Mouse (Mus musculus) kidney, postnatal 25 days (tissue): ENCODE measurements around the gene Ttc30b.
A peak's percentile ranks its signal among the peaks of the same experiment; 100 is the strongest.
"Not testable (repeated sequence)": the region's sequence is repeated elsewhere in the genome, so short reads cannot be mapped to it uniquely, and the experiment has no call there.

Experiments
- DNase-seq, 2 experiments: peaks; one replicate each; pipeline ENCODE4 v3.0.0; 2021; ENCODE audit warnings: mixed read lengths in 2 of 2

Gene Ttc30b

DNA sequence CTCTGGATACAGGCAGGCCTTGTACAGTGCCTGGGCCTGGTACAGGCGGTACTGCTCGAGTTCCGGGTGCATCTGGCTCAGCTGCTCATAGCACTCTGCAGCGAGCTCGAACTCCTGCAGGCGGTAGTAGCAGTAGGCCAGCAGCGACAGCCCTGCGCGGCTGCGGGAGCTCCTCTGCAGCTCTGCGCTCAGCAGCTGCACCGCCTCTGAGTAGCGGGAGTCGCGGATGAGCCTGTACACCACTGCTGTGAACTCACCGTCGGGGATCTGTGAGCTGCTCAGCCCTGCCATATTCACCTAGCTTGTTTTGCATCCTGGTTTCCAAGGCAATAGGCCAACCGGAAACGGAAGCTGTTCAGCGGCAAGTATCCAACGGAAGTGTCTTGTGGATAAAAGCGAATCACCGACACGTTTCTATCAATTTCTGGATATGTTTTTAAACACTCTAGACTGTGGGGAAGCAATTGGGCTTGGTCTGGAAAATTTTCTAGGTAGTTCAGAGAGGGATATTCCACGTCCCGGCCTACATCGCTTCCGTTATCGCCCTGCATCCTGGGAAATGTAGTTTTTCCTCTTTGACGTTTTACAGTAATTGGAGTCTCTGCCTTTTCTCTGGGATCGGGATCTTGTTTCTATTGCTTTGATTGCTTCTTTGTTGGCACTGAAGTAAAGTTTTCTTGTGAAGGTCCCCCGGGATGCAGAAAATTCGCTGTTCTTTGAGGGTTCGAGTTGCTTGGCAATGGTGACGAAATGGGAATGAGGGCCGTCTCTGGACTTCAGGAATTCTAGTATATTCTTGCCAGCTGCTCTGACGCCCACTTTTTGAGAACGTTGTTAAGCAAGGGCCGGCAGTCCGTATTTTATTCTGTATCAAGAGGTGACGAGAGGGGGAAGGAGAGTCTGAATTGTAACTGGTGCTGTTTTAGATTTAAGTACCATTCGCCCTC, at the start of gene Ttc30b:
Gene Ttc30b, minus strand, starts transcription at position 469 of the 947 bp plus-strand sequence.
- DNase-seq = peak; percentile 82 to 85

DNA sequence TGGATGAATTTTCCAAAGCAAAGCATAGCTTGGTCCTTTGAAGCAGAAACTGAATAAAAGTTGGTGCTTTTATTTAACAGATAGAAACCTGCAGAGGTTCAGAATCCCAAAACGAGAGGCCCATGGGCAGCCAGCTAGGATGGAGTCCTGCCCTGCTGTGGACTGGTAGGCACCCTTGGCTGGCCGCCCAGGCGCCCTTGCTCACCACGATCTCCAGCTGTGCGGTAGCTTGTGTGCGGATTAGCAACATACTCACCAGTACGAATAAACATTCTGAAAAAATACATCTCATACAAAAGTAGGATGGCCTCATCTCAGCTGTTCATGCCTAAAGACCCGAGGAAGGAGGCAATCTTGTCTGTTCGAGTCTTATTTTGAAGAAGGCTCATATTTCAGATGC, 49.4 kb upstream of the Ttc30b start:
- DNase-seq = peak; percentile 35 to 45

DNA sequence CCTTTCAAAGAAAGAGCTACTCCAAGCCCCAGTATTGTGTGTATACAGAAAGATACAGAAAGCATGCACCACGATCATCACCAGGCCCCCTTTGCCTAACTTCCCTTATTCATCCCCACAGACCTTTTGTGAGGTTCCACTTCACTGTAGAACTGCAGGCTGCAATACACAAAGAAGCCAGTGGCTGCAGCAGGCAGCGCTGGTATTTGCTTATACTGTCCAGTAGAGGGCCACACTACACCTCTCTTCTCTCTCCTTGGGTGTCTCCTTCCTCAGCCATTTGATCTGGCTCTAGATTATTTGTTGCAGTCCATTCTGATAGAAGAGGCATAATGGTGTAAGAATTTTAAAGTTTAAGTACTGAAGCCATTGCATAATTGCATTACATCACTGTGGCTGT, 46.7 kb upstream of the Ttc30b start:
- DNase-seq = peak; percentile 68 to 71

DNA sequence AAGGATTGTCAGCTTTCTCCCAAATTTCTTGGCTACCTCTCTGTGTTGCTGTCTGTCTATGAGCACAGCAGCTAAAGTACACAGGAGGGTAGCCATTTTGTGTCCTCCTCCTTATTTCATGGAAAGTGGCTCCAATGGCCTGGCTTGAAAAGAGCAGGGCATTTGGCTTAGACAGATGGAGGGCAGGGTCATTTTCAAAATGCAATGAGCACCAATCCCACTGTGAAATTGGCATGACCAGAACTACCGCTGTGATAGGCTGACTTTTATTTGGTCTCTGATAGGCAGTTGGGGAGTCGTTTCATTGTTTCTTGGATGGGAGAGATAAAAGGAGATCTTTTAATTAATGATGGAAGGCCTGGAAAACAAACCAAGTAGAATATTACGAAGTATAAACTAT, 45.5 kb upstream of the Ttc30b start:
- no peak for DNase-seq

DNA sequence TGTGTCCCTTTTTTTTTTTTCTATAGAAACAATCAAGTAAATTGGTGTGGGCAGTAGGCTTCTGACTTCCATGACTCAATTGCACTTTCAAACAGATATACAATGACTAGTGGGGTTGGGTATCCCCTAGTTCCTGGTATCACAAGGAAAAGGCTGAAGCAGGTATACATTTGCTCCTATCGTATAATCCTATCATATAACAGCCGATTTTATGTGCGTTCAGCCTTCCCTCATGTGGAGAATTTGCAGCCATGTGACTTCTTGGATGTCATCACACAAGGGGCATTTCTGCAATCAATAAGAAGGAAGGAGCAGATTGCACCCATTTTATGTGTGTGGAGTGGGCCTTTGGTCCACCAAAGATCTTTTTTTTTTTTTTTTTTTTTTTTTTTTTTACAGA, 44.7 kb upstream of the Ttc30b start:
- no peak for DNase-seq

DNA sequence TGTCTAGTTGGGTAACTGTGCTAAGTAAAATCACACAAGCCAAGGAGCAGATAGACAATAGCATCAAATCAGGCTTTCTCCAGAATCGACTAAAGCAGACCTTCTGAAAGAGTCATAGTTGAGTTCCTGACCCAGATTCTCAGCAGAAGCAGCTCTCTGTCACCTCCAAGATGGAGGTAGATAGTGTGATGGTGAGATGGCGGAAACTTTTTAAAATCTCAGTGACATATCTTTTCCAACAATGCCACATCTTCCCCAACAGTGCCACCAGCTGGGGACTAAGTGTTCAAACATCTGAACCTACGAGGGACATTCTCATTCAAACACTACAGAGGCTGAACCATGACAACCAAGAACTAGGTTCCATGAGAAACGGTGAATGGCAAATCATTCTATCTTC, 44.2 kb upstream of the Ttc30b start:
- no peak for DNase-seq

DNA sequence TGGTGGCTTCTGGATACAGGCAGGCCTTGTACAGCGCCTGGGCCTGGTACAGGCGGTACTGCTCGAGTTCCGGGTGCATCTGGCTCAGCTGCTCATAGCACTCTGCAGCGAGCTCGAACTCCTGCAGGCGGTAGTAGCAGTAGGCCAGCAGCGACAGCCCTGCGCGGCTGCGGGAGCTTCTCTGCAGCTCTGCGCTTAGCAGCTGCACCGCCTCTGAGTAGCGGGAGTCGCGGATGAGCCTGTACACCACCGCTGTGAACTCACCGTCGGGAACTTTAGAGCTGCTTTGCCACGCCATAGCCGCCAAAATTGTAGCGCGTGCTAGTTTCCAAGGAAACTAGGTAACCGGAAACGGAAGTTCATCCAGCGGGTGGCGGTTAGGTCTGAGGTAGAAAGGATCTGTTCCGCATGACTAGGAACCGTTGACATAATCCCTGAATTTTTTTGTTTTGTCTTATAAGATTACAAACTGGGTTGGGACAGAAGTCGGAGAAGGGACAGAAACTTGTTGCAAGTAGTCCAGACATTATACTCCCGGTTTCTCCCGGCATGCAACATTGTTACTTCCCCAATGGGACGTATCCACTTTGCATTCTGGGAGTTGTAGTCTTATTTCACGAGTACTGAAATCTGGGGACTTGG, 43.2 kb upstream of the Ttc30b start, which contains the start of gene Ttc30a1:
Gene Ttc30a1, minus strand, starts transcription at position 528 of the 642 bp plus-strand sequence.
- peak; percentile 77 to 80 for DNase-seq

DNA sequence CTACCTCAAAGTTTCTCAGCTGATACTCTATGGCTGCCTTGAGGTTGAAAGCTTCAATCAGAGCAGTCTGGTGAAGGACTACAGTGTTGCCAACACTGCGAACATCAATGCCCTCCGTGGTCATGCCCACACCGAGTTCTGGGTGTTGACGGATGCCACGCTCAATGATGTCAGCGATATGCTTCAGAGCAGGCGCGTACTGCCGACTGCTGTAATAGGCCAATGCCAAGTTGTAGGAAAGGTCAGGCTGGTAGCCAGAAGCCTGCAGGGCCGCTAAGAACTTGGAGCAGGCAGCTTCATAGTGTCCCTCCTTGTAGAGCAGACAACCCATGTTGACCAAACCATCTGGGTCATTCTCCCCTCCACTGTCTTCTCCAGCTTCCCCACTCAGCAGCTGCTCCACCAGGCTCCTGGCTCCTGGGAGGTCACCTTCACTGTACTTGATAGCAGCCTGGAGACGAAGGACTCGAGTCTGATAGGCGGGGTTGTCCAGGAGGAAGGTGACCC, 42.6 kb upstream of the Ttc30b start:
- DNase-seq = not testable (repeated sequence)

DNA sequence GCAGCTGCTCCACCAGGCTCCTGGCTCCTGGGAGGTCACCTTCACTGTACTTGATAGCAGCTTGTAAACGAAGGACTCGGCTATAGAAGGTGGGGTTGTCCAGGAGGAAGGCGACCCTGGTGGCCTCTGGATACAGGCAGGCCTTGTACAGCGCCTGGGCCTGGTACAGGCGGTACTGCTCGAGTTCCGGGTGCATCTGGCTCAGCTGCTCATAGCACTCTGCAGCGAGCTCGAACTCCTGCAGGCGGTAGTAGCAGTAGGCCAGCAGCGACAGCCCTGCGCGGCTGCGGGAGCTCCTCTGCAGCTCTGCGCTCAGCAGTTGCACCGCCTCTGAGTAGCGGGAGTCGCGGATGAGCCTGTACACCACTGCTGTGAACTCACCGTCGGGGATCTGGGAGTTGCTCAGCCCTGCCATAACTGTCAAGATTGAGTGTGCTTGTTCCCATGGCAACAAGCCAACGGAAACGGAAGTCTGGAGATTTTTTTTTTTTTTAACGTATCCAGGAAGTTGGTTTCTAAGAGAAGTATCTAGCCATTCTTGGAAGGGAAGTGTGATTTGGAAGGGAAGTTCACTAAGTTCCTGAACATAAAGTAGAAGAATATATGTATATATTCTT, 39.5 kb upstream of the Ttc30b start, which contains the start of gene Ttc30a2:
Gene Ttc30a2, minus strand, starts transcription at position 419 of the 617 bp plus-strand sequence.
- peak; percentile 63 to 67 for DNase-seq

DNA sequence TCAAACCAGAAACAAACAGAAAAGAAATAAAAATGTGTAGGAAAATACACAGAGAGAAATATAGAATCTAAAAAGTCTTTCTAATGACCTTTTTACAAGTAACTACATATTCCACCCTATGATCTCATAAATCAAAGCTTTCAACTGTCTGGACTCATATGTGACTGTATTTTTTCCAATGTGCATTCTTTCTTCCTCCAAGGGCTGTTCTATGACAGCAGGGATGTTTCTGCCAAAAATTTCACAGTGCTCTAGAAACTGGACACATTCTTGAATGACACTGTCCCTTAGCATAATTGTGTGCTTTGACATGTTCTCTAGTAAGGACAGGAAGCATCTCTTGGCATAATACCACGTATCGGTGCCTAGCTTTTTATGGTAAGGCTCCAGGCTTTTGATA, 37.7 kb upstream of the Ttc30b start:
- not testable (repeated sequence) for DNase-seq

DNA sequence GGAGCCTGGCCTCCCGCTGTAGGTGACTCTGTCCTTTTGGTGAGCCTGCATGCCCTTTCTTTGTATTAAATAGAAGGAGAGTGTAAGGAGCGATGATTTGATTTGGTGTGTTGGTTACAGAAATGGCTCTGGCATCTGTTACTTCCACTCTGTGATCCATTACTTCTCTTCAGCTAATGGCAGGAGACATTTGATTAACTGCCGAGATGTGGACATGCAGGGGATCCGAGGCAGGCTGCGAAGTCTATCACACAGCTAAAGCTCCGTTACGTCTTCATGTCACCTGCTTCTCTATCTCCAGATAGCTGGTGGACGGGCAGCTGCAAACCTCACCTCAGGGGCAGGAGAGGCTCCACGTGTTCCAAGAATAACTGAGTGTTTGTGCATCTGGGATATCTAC, 35.7 kb upstream of the Ttc30b start:
- DNase-seq = no peak

DNA sequence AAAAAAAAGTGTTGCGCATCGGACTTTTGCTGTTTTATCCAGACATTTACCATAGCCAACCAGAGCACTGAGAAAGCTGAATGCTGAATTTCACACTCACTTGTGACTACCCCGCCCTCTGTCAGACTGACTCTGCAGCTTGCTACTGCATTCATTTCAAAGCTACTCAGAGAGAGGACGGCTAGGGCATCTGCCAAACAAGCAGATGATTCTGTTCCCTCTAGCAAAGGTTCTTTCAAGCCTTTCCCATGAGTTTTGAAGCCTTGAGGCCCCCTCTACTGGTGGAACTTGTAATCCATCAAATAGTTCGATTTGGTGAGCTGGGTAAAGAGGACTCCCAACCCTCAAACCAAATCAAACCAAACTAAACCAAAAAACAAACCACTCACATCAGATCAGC, 26.6 kb upstream of the Ttc30b start:
- peak; percentile 43 to 68 for DNase-seq

DNA sequence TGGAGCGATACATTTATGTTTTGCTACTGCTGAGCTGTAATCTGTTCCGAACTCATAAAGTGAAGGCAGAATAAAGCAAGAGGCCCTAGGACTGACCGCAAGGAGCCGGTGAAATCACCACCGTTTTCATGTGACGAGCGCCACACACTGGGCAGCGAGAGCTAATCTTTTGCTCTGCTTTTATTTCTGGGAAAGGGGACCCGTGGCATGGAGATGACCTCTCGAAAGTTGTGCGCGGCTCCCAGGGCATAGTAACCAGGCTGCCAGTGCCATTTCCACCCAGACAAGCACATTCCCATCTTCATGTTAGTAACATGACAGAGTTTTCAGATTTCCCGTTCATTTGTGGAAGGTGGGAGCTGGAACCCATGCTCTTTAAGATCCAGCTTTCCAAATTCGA, 26.1 kb upstream of the Ttc30b start:
- DNase-seq = peak; percentile 67 to 68

DNA sequence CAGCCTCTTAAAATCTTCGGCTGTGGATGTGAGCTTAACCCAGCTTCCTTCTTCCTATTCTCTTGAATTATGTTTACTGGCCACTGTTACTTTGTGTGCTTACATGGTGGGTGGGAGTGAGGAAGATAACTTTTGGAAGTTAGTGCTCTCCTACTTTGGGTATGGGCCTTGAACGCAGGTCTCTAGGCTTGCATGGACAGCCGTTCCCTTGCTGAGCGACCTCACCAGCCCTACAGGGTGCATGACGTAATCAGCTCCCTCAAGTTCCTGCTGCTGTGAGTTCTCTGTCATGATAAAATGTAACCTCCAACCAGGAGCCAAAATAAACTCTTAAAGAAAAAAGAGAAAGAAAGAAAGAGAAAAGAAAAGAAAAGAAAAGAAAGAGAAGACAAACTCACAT, 25.7 kb upstream of the Ttc30b start:
- peak in 1 of 2 experiments; percentile 41 for DNase-seq

DNA sequence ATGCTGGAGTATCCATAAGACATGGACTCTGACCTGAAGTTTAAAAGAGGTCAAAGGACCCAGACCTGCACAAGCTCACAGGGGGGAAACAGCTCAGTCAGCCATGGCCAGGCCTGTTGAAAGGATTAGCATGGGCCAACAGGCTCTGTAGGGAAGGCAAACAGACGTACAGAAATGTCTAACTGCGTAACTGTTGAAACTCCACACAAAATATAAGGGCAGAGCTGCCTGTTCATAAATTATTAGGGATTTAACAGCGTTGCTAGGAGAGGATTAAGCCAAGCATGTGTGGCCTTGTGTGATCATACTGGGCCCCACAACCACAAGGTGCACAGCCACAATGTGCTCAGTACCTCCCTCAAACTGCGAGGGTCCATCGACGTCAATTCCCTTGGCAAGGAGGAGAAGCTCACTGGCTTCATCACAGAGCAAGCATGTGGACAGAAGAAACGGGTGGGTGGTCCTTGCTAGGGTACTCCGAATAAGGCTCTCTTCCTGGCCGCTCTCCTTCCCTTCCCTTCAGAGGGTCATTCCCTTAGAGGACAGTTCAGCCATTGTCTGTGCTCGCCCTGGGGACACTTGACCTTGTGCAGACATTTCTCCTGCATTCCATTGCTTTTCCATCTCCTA, 24.9 kb upstream of the Ttc30b start:
- no peak for DNase-seq

DNA sequence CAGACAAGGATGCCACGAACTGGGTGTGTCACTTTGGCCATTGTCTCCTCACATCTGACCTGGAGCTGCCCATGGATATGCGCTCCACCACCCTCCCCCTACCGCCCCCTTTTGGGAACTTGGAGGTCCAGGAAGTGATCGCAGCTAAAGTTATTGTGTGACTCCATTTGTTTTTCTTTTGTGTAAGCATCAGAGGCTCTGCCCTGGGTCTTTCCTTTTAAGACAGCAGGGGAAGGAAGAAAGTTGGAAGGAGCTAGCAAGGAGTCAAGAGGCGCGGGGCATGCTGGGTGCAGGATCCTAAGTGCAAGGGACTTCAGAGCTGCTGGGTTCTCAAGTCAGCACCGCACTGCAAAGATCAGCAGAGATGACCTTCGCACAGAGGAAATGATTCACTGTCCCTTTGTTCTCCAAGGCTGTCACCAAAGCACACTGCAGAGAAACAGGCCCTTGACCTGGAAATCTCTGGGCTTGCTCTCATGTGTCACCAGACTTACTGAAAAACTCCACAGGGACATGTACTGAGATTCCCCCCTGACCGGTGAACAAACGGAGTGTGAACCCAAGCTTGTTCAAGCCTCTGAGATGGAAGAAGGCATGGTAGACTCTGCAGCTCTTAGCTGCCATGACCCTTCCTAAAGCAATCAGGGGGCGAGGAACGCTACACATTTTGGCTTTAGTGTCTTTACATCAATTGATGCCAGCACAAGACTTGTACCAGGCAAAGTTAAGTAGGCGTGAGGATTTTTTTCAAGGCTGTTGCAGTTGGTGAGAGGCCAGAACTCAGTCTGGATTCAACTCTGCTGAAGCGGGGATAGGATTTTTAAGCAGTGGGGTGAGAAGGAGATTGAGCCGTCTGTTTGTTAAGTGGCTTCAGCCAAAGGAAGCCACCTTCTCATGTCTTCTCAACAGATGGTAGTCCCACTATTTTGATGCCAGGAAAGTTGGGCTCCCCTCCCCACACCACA, 22.3 kb upstream of the Ttc30b start:
- DNase-seq = peak; percentile 32 to 66

DNA sequence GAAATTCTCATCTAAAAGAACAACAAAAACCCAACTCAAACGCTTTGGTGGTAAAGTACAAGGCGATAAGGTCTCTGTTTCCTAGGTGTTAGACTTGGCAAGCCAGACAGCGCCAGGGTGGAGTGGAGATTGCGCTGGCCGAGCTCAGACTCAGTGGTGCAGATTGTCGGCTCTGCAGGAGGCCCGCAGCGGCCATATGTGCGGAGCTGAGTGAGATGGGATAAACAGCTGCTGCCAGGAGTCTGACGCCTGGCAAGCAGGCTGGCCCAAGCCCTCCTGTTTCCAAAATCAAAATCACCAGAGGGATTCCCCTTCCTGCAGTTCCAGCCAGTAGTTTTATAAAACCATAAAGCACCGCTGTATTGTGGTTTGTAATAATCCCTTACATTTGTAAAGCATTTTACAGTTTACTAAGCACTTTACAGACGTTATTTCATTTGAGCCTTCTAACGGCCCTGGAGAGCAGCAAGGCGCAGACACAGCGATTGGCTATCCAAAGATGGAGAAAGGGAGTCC, 21.5 kb upstream of the Ttc30b start:
- DNase-seq = no peak

DNA sequence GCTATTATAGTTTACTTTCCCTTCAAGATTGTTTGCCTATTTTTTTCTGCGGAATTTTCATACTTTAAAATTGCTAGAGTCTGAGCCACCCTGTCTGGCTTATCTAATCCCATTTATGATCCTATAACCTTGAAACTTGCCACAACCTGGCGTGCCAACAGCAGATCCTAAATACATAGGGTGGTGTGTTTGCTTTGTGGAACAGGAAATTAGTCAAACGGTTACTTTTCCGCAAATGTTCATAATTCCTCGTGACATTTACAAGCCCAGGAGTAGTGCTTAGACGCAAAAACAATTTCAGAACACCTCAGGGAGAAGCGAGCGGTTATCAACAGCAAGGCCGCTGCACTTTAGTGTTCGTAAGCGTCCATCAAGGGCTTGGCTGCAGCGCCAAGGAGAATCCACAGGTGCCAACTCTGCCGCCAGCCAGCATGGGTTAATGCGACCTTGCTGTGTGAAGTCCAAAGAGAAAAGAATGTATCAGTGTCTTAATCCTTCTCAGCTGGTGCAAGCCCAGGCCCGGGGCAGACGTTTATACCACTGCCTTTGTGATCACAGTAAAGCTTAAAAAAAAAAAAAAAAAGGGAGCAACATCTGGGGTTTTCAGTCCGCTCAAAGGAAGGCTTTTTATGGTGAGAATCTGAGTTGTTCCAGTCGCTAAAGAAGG, 20.9 kb upstream of the Ttc30b start:
- no peak for DNase-seq

DNA sequence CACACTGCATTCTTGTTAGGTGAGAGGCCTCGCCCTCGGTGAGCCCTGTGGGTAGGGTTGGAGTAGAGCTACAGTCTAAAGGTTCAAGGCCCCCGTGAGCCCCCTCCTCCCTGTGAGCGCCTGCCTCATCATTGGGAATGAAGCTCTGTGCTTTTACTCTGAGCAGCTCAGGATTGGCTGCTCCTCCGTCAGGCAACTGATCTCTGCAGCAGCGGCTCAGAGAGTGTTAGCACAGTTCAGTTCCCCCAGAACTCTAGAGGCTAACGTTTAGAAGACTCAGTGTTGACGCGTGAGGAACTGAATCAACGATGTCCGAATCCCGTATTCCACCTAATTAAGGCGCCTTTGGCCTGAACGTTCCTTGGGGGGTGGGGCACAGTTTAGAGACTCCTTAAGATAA, 17.3 kb upstream of the Ttc30b start:
- DNase-seq = no peak

DNA sequence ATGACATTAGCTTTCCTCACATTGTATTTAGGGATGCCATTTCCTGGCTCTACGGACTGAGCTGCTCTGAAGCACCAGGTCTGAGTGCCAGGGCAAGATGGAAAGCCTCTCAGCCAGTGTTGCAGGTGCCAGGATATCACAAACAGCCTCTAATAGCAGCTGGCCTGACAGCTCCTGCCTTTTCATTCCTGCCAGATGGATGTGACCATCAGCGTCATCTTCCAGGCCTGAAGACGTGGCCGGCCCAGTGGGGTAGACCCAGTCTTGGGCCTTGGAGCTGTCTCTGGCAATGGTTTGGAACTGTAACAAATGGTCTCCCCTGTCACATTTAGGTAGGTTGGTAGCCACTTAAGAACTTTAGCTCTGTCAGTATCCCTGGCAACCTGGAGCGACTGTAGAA, 14.9 kb upstream of the Ttc30b start:
- DNase-seq = no peak

DNA sequence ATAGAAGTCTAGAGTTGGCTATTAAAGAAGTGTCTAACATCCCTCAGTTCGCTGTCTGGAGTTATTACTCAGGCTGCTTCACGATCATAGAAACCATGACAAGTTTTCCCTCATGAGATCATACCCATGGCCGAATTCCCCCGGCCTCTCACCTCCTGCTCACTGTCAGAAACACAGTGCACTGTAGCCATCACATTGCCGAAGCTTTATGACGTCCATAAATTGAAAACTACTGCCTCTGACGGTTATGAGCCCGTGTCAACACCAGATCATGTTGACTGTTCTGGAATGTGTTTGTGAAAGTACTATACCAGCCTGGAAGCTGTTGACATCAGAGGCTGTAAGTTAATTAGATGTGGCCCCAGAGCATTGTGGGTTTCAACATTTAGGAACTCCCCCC, 12.3 kb upstream of the Ttc30b start:
- no peak for DNase-seq
